Mouse (Mus musculus) cerebellum, adult 9-11 months (tissue): Measurements from ENCODE around the gene Acap3.
A peak's percentile ranks its signal among the peaks of the same experiment; 100 is the strongest.

Source experiments
- DNase-seq: peaks from one replicate; pipeline ENCODE4 v3.0.0; 2022

Gene Acap3

GRCm38 (mm10) chr4:155943534-155944249 is 52.1 kb downstream of the Acap3 start, which contains the start of gene Ube2j2:
Gene Ube2j2, plus strand, starts transcription at chr4:155943831.
- peak; percentile 98 for DNase-seq

- no peak for DNase-seq
Measured at GRCm38 (mm10) chr4:155944271-155944670, 52.6 kb downstream of the Acap3 start.

GRCm38 (mm10) chr4:155947094-155947493 is 55.5 kb downstream of the Acap3 start:
- no peak for DNase-seq

- peak; percentile 56 for DNase-seq
Measured at GRCm38 (mm10) chr4:155955491-155955890, 63.9 kb downstream of the Acap3 start.
